Mouse (Mus musculus) CH12.LX (cell line): Measurements from ENCODE around the gene Zfp791. TPM values are rescaled to one million over a fixed set of nuclear protein-coding genes. Genes with fewer than 3 reads are reported as not detected.

Experiments
- DNase-seq: peaks from one replicate; pipeline ENCODE4 v3.0.0-alpha.2; 2013; ENCODE audit errors: extremely low read depth
- H3K27ac ChIP-seq: 2 replicates; pipeline ENCODE4 v1.5.1; 2012; ENCODE audit warnings: low read depth, mild to moderate bottlenecking, control low read depth, moderate library complexity; ENCODE audit not compliant: insufficient read depth
- H3K27me3 ChIP-seq: replicated peaks from 2 replicates; pipeline ENCODE3; 2012; ENCODE audit warnings: inconsistent platforms
- H3K36me3 ChIP-seq, 2 experiments: replicated peaks in 1 of 2; 2 replicates each; pipeline versions ENCODE3 to v1.6.1; 2012; ENCODE audit warnings: inconsistent platforms in 1 of 2, low read length in 1 of 2, mild to moderate bottlenecking in 1 of 2, mixed read lengths in 1 of 2, moderate library complexity in 1 of 2; ENCODE audit not compliant: control insufficient read depth in 1 of 2, insufficient read depth in 1 of 2
- H3K4me1 ChIP-seq, 2 experiments: 2 replicates each; pipeline ENCODE4 v1.6.1; 2012; ENCODE audit warnings: inconsistent platforms in 1 of 2, moderate library complexity in 1 of 2; ENCODE audit not compliant: insufficient read depth in 2 of 2, control insufficient read depth in 1 of 2
- H3K4me2 ChIP-seq: 2 replicates; pipeline ENCODE4 v1.6.1; 2012; ENCODE audit warnings: low read depth, mild to moderate bottlenecking, control low read depth; ENCODE audit not compliant: poor library complexity, insufficient read depth, severe bottlenecking
- H3K4me3 ChIP-seq, 3 experiments: fragments of 150-350 bp in 1 of 3; sonication (generic) in 1 of 3; replicated peaks in 1 of 3; 2 replicates each; pipeline versions ENCODE3 to v1.5.1; 2011 to 2012; ENCODE audit warnings: low read depth in 2 of 3, low read length in 2 of 3, mild to moderate bottlenecking in 2 of 3, moderate library complexity in 2 of 3, control low read depth in 1 of 3, improper control_type of control experiment in 1 of 3, inconsistent platforms in 1 of 3, mixed read lengths in 1 of 3; ENCODE audit not compliant: poor library complexity in 1 of 3
- H3K79me2 ChIP-seq: replicated peaks from 2 replicates; pipeline ENCODE4 v1.6.1; 2012; ENCODE audit warnings: mild to moderate bottlenecking, moderate library complexity; ENCODE audit not compliant: control insufficient read depth, poor library complexity, insufficient read depth, severe bottlenecking; ENCODE audit errors: extremely low read depth
- H3K9ac ChIP-seq: 2 replicates; pipeline ENCODE4 v1.6.1; 2012; ENCODE audit warnings: low read depth, mild to moderate bottlenecking, control low read depth, moderate library complexity; ENCODE audit not compliant: insufficient read depth
- H3K9me3 ChIP-seq: replicated peaks from 2 replicates; pipeline ENCODE3; 2012; ENCODE audit warnings: low read length, inconsistent platforms, mixed read lengths
- BHLHE40 ChIP-seq: IDR thresholded peaks from 2 replicates; pipeline ENCODE4 v1.6.1; 2011; ENCODE audit warnings: mild to moderate bottlenecking, low read depth, low read length, improper control_type of control experiment
- CHD1 ChIP-seq: IDR thresholded peaks from 2 replicates; pipeline ENCODE4 v1.6.1; 2012; ENCODE audit warnings: low read depth, low read length, improper control_type of control experiment, inconsistent platforms
- CHD2 ChIP-seq: IDR thresholded peaks from 2 replicates; pipeline ENCODE4 v1.6.1; 2011; ENCODE audit warnings: low read length, improper control_type of control experiment
- CTCF ChIP-seq, 2 experiments: IDR thresholded peaks in 1 of 2; conservative IDR thresholded peaks in 1 of 2; 2 replicates each; pipeline ENCODE4 v1.5.1; 2011 to 2012; ENCODE audit warnings: low read depth in 2 of 2, low read length in 2 of 2, improper control_type of control experiment in 1 of 2, inconsistent platforms in 1 of 2, mild to moderate bottlenecking in 1 of 2, moderate library complexity in 1 of 2
- ELF1 ChIP-seq: IDR thresholded peaks from 2 replicates; pipeline ENCODE4 v1.6.1; 2014; ENCODE audit warnings: low read depth, mild to moderate bottlenecking, inconsistent platforms, low read length, improper control_type of control experiment
- EP300 ChIP-seq: IDR thresholded peaks from 2 replicates; pipeline ENCODE4 v1.6.1; 2011; ENCODE audit warnings: low read length, improper control_type of control experiment
- ETS1 ChIP-seq: conservative IDR thresholded peaks from 2 replicates; pipeline ENCODE4 v1.6.1; 2012; ENCODE audit warnings: low read depth, mild to moderate bottlenecking, inconsistent platforms, low read length, improper control_type of control experiment, moderate library complexity
- JUND ChIP-seq: conservative IDR thresholded peaks from 2 replicates; pipeline ENCODE4 v1.6.1; 2011; ENCODE audit warnings: low read depth, low read length, improper control_type of control experiment
- MAFK ChIP-seq: IDR thresholded peaks from 2 replicates; pipeline ENCODE4 v1.6.1; 2011; ENCODE audit warnings: low read length, improper control_type of control experiment; ENCODE audit not compliant: insufficient replicate concordance
- MAZ ChIP-seq: IDR thresholded peaks from 2 replicates; pipeline ENCODE4 v1.6.1; 2012; ENCODE audit warnings: low read depth, mild to moderate bottlenecking, inconsistent platforms, low read length, improper control_type of control experiment, moderate library complexity
- MEF2A ChIP-seq: IDR thresholded peaks from 2 replicates; pipeline ENCODE4 v1.6.1; 2014; ENCODE audit warnings: low read depth, mild to moderate bottlenecking, inconsistent platforms, low read length, improper control_type of control experiment, borderline replicate concordance
- MXI1 ChIP-seq: IDR thresholded peaks from 2 replicates; pipeline ENCODE4 v1.6.1; 2011; ENCODE audit warnings: mild to moderate bottlenecking, low read depth, low read length, improper control_type of control experiment
- MYC ChIP-seq: IDR thresholded peaks from 2 replicates; pipeline ENCODE4 v1.6.1; 2011; ENCODE audit warnings: low read depth, mild to moderate bottlenecking, improper control_type of control experiment, low read length
- NELFE ChIP-seq: IDR thresholded peaks from 2 replicates; pipeline ENCODE4 v1.6.1; 2011; ENCODE audit warnings: low read depth, low read length, improper control_type of control experiment
- NRF1 ChIP-seq: IDR thresholded peaks from 2 replicates; pipeline ENCODE4 v1.6.1; 2014; ENCODE audit warnings: low read depth, mild to moderate bottlenecking, inconsistent platforms, low read length, improper control_type of control experiment, moderate library complexity
- POLR2A ChIP-seq: IDR thresholded peaks from 2 replicates; pipeline ENCODE4 v1.6.1; 2011; ENCODE audit warnings: low read depth, mild to moderate bottlenecking, improper control_type of control experiment, low read length
- RCOR1 ChIP-seq: conservative IDR thresholded peaks from 2 replicates; pipeline ENCODE4 v1.6.1; 2012; ENCODE audit warnings: low read depth, mild to moderate bottlenecking, inconsistent platforms, low read length, improper control_type of control experiment
- SIN3A ChIP-seq: IDR thresholded peaks from 2 replicates; pipeline ENCODE4 v1.6.1; 2012; ENCODE audit warnings: low read length, improper control_type of control experiment, inconsistent platforms
- SMC3 ChIP-seq: IDR thresholded peaks from 2 replicates; pipeline ENCODE4 v1.6.1; 2011; ENCODE audit warnings: low read depth, low read length, improper control_type of control experiment
- TCF12 ChIP-seq: IDR thresholded peaks from 2 replicates; pipeline ENCODE4 v1.6.1; 2014; ENCODE audit warnings: low read depth, mild to moderate bottlenecking, inconsistent platforms, low read length, improper control_type of control experiment
- UBTF ChIP-seq: IDR thresholded peaks from 2 replicates; pipeline ENCODE4 v1.6.1; 2012; ENCODE audit warnings: low read depth, mild to moderate bottlenecking, inconsistent platforms, low read length, improper control_type of control experiment, moderate library complexity
- USF1 ChIP-seq: IDR thresholded peaks from 2 replicates; pipeline ENCODE4 v1.6.1; 2014; ENCODE audit warnings: low read depth, mild to moderate bottlenecking, inconsistent platforms, low read length, improper control_type of control experiment
- USF2 ChIP-seq: conservative IDR thresholded peaks from 2 replicates; pipeline ENCODE4 v1.6.1; 2011; ENCODE audit warnings: low read depth, low read length, improper control_type of control experiment
- ZC3H11A ChIP-seq: IDR thresholded peaks from 2 replicates; pipeline ENCODE4 v1.6.1; 2012; ENCODE audit warnings: low read depth, mild to moderate bottlenecking, inconsistent platforms, low read length, improper control_type of control experiment
- ZKSCAN1 ChIP-seq: IDR thresholded peaks from 2 replicates; pipeline ENCODE4 v1.6.1; 2012; ENCODE audit warnings: low read depth, inconsistent platforms, low read length, improper control_type of control experiment, borderline replicate concordance
- ZMIZ1 ChIP-seq: IDR thresholded peaks from 2 replicates; pipeline ENCODE4 v1.6.1; 2012; ENCODE audit warnings: low read depth, mild to moderate bottlenecking, inconsistent platforms, low read length, improper control_type of control experiment
- ZNF384 ChIP-seq: IDR thresholded peaks from 2 replicates; pipeline ENCODE4 v1.6.1; 2012; ENCODE audit warnings: low read depth, low read length, improper control_type of control experiment, inconsistent platforms
- dilution Hi-C: fragments of 300-500 bp; cut with MboI; formaldehyde crosslinking; loops from 2 replicates; pipeline ENCODE4 v1.14.3; 2020; ENCODE audit warnings: low sequenced_read_pairs; ENCODE audit not compliant: extremely low pct_unique_long_range_greater_than_20kb, extremely low pct_ligation_motif_present
- in situ Hi-C: fragments of 300-500 bp; cut with MboI; formaldehyde crosslinking; loops from 3 replicates; pipeline ENCODE4 v1.14.3; 2019; ENCODE audit warnings: low sequenced_read_pairs, low pct_ligation_motif_present, low pct_unique_long_range_greater_than_20kb, mixed read lengths
- polyA plus RNA-seq: library from polyadenylated mRNA; unstranded; fragments of >175 nt; gene quantifications from 2 replicates; pipeline ENCODE4 v1.2.1, GENCODE M21; 2012; ENCODE audit warnings: low read depth; ENCODE audit not compliant: insufficient read length
- total RNA-seq, 2 experiments: library from RNA; depleted of rRNA; stranded (reverse); fragments of 300-350 nt in 1 of 2; fragments of >200 nt in 1 of 2; gene quantifications; 2 replicates each; pipeline ENCODE4 v1.2.3; 2012 to 2014

Zfp791 gene
- total and polyA plus RNA-seq, 3 experiments: 0.81 to 1.1 (median 0.98) TPM

DNA sequence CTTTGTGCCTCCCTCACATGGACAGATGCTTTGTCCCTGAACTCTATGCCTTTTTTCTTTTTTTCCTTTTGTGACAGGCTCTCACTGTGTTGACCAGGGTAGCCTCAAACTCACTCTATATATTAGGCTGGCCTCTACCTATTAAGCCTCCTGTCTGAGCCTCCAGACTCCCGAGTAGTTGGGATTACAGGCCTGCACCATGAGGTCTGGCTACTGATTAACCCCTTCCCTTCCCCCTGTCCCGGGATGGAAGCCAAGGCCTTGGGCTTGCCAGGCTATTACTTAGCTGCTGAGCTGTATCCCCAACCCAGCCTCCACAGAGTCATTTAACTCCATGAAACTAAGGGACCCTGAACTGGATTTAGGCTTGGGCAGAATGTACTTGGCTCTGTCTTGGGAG is 57.7 kb downstream of the Zfp791 start:
- peaks cover 5 to 16% of the 10 kb centered on the region in 2 experiments for H3K4me1 ChIP-seq
- H3K9me3 ChIP-seq: no peaks in the 10 kb centered on the region
- no peak overlapping the region for H3K27ac ChIP-seq
- H3K36me3 ChIP-seq: peaks cover 37 to 68% of the 10 kb centered on the region in 2 experiments
- in situ Hi-C loops: no loop called here
- no peaks in the 10 kb centered on the region for H3K27me3 ChIP-seq
- no peak overlapping the region for H3K4me3 ChIP-seq
- no peak overlapping the region for H3K9ac ChIP-seq
- dilution Hi-C loops: no loop called here
- TF ChIP-seq ZC3H11A (no peak), ZNF384 (no peak), TCF12 (no peak), RCOR1 (no peak), ETS1 (no peak), NRF1 (no peak), UBTF (no peak), ZMIZ1 (no peak), MAFK (no peak), JUND (no peak), MXI1 (no peak)
- no peak overlapping the region for H3K4me2 ChIP-seq
- H3K79me2 ChIP-seq: no peaks in the 10 kb centered on the region
- no peak for DNase-seq

DNA sequence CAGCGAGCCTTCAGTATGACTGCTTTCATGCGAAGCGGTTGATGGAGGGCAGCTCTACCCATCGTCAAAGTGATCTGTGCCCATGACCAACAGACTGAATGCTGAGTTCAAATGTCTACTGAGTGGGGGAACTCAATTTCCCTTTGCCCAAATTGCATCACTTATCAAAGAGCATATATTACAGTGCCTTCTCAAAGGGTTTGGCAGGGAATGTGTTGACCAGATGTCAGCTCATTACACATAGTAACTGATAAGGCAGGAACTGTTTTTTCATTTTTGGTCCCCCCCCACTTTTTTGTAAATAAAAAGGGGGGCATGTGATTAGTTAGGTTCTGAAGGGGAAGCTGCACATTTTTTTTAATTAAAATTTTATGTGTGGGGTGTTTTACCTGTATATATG is 60.3 kb downstream of the Zfp791 start:
- H3K9me3 ChIP-seq: no peaks in the 10 kb centered on the region
- in situ Hi-C loops: no loop called here
- H3K4me1 ChIP-seq: peaks cover 5 to 18% of the 10 kb centered on the region in 2 experiments
- H3K36me3 ChIP-seq: peaks cover 31 to 57% of the 10 kb centered on the region in 2 experiments
- dilution Hi-C loops: no loop called here
- no peak overlapping the region for H3K4me3 ChIP-seq
- no peak overlapping the region for H3K27ac ChIP-seq
- no peak for DNase-seq
- H3K9ac ChIP-seq: no peak overlapping the region
- no peaks in the 10 kb centered on the region for H3K79me2 ChIP-seq
- H3K4me2 ChIP-seq: no peak overlapping the region
- H3K27me3 ChIP-seq: no peaks in the 10 kb centered on the region
- no peak for TF ChIP-seq MEF2A
- no peak for TF ChIP-seq NRF1
- TF ChIP-seq MYC: no peak
- no peak for TF ChIP-seq SMC3
- no peak for TF ChIP-seq USF1
- no peak for TF ChIP-seq TCF12
- no peak for TF ChIP-seq SIN3A
- no peak for TF ChIP-seq CHD1
- TF ChIP-seq MAFK: no peak
- TF ChIP-seq NELFE: no peak
- TF ChIP-seq CHD2: no peak
- no peak for TF ChIP-seq USF2
- TF ChIP-seq ELF1: no peak
- TF ChIP-seq POLR2A: no peak
- no peak for TF ChIP-seq BHLHE40
- no peak for TF ChIP-seq ZKSCAN1
- no peak for TF ChIP-seq MAZ
- no peak for TF ChIP-seq CTCF (conservative IDR thresholded peaks at IDR 0.05 in 1 of 2, IDR thresholded peaks at IDR 0.05 in 1 of 2; ENCODE audit: low read depth in 2 of 2, low read length in 2 of 2)
- TF ChIP-seq ZMIZ1: no peak
- no peak for TF ChIP-seq EP300
